Mouse (Mus musculus) neural tube, embryonic 11.5 days (tissue): ENCODE measurements at regions not wholly inside any gene's neighbourhood (a gene's known extent, or its start where the extent isn't known, plus 50 kb on each side); places are given as distances from the start of the nearest gene placed in this dataset.

Experiments
- ATAC-seq: fragments of 200-750 bp; cut with Nextera tagmentation; 2 replicates; pipeline ENCODE4 v1.8.0; 2017; ENCODE audit warnings: moderate number of reproducible peaks, mild to moderate bottlenecking, moderate TSS enrichment, moderate library complexity; ENCODE audit not compliant: insufficient read depth, low FRiP score, low TSS enrichment
- DNase-seq: peaks from one replicate; pipeline ENCODE4 v3.0.0-alpha.2; 2015; ENCODE audit warnings: low spot score
- H3K27ac ChIP-seq: fragments of 300-500 bp; sonication (generic); 2 replicates; pipeline ENCODE4 v1.5.1; 2014; ENCODE audit warnings: low read depth, mild to moderate bottlenecking, low read length
- H3K27me3 ChIP-seq: fragments of 300-500 bp; sonication (generic); 2 replicates; pipeline ENCODE4 v1.6.1; 2014; ENCODE audit warnings: mild to moderate bottlenecking, low read length, mixed read lengths; ENCODE audit not compliant: control insufficient read depth, insufficient read depth
- H3K36me3 ChIP-seq: fragments of 300-500 bp; sonication (generic); 2 replicates; pipeline ENCODE4 v1.6.1; 2014; ENCODE audit warnings: mild to moderate bottlenecking, low read length, moderate library complexity, mixed read lengths; ENCODE audit not compliant: control insufficient read depth, insufficient read depth
- H3K4me1 ChIP-seq: fragments of 300-500 bp; sonication (generic); 2 replicates; pipeline ENCODE4 v1.6.1; 2014; ENCODE audit warnings: low read length, mixed read lengths; ENCODE audit not compliant: control insufficient read depth, insufficient read depth
- H3K4me2 ChIP-seq: fragments of 300-500 bp; sonication (generic); 2 replicates; pipeline ENCODE4 v1.6.1; 2014; ENCODE audit warnings: low read depth, mild to moderate bottlenecking, moderate library complexity
- H3K4me3 ChIP-seq: fragments of 300-500 bp; sonication (generic); 2 replicates; pipeline ENCODE4 v1.5.1; 2014; ENCODE audit warnings: low read depth, low read length
- H3K9ac ChIP-seq: fragments of 300-500 bp; sonication (generic); 2 replicates; pipeline ENCODE4 v1.6.1; 2014; ENCODE audit warnings: mild to moderate bottlenecking, low read length
- H3K9me3 ChIP-seq: fragments of 300-500 bp; sonication (generic); 2 replicates; pipeline ENCODE4 v1.6.1; 2016; ENCODE audit warnings: low read length; ENCODE audit not compliant: control insufficient read depth
- WGBS: fragments of 180-500 bp; shearing (Covaris S2); extraction: QIAGEN DNeasy Blood & Tissue Kit; methylation state at CpG from one replicate; pipeline ENCODE4 v1.1.7; 2014; 5-methylcytosine and 5-hydroxymethylcytosine counted together

GRCm38 (mm10) chr9:31543691-31544052 lies 79.4 kb upstream of the Tmem45b start:
- no peak for DNase-seq
- no peak overlapping the region for H3K27ac ChIP-seq
- H3K36me3 ChIP-seq, result no peaks in the 10 kb centered on the region
- no peaks in the 10 kb centered on the region for H3K27me3 ChIP-seq
- no peak overlapping the region for H3K4me2 ChIP-seq
- 71% methylated on average over 6 of the region's 6 CpGs for WGBS
- H3K4me1 ChIP-seq, result no peaks in the 10 kb centered on the region
- no peak for ATAC-seq
- H3K9me3 ChIP-seq, result no peaks in the 10 kb centered on the region
- no peak overlapping the region for H3K4me3 ChIP-seq
- H3K9ac ChIP-seq, result no peak overlapping the region

- ATAC-seq (peak; percentile 75), DNase-seq (peak; percentile 84)
- Histone ChIP-seq H3K27ac (no peak overlapping the region), H3K27me3 (no peaks in the 10 kb centered on the region), H3K9me3 (no peaks in the 10 kb centered on the region), H3K9ac (no peak overlapping the region), H3K4me3 (no peak overlapping the region), H3K36me3 (no peaks in the 10 kb centered on the region), H3K4me2 (no peak overlapping the region), H3K4me1 (no peaks in the 10 kb centered on the region)
- WGBS, result 15% methylated on average over 13 of the region's 13 CpGs
Measured at GRCm38 (mm10) chr9:31542909-31543690, 78.8 kb upstream of the Tmem45b start.

GRCm38 (mm10) chr9:31541615-31542191 lies 77.4 kb upstream of the Tmem45b start:
- DNase-seq (no peak), ATAC-seq (no peak)
- no peak overlapping the region for H3K4me3 ChIP-seq
- H3K4me1 ChIP-seq, result no peaks in the 10 kb centered on the region
- no peak overlapping the region for H3K9ac ChIP-seq
- H3K27me3 ChIP-seq, result no peaks in the 10 kb centered on the region
- no peak overlapping the region for H3K4me2 ChIP-seq
- no peaks in the 10 kb centered on the region for H3K9me3 ChIP-seq
- H3K27ac ChIP-seq, result no peak overlapping the region
- H3K36me3 ChIP-seq, result no peaks in the 10 kb centered on the region
- 67% methylated on average over 5 of the region's 5 CpGs for WGBS

- H3K9me3 ChIP-seq, result no peaks in the 10 kb centered on the region
- no peak overlapping the region for H3K4me3 ChIP-seq
- H3K36me3 ChIP-seq, result no peaks in the 10 kb centered on the region
- ATAC-seq, result no peak
- no peaks in the 10 kb centered on the region for H3K27me3 ChIP-seq
- DNase-seq, result no peak
- H3K4me2 ChIP-seq, result no peak overlapping the region
- 86% methylated on average over 11 of the region's 11 CpGs for WGBS
- no peak overlapping the region for H3K27ac ChIP-seq
- H3K4me1 ChIP-seq, result no peaks in the 10 kb centered on the region
- no peak overlapping the region for H3K9ac ChIP-seq
Measured at GRCm38 (mm10) chr9:31538458-31539210, 74.4 kb upstream of the Tmem45b start.

GRCm38 (mm10) chr9:31529021-31529420 lies 64.8 kb upstream of the Tmem45b start:
- H3K4me1 ChIP-seq, result no peaks in the 10 kb centered on the region
- H3K9ac ChIP-seq, result no peak overlapping the region
- no peak overlapping the region for H3K4me3 ChIP-seq
- H3K27me3 ChIP-seq, result no peaks in the 10 kb centered on the region
- ATAC-seq (no peak), DNase-seq (no peak)
- 76% methylated on average over 6 of the region's 6 CpGs for WGBS
- H3K36me3 ChIP-seq, result no peaks in the 10 kb centered on the region
- H3K9me3 ChIP-seq, result no peaks in the 10 kb centered on the region
- H3K4me2 ChIP-seq, result no peak overlapping the region
- H3K27ac ChIP-seq, result no peak overlapping the region

GRCm38 (mm10) chr9:31527216-31527615 lies 63.0 kb upstream of the Tmem45b start:
- DNase-seq (no peak), ATAC-seq (no peak)
- no peaks in the 10 kb centered on the region for H3K4me1 ChIP-seq
- H3K4me2 ChIP-seq, result no peak overlapping the region
- H3K9ac ChIP-seq, result no peak overlapping the region
- WGBS, result 71% methylated on average over 2 of the region's 2 CpGs
- no peaks in the 10 kb centered on the region for H3K9me3 ChIP-seq
- no peaks in the 10 kb centered on the region for H3K27me3 ChIP-seq
- H3K36me3 ChIP-seq, result no peaks in the 10 kb centered on the region
- no peak overlapping the region for H3K4me3 ChIP-seq
- no peak overlapping the region for H3K27ac ChIP-seq
